Mouse (Mus musculus) CH12.LX (cell line): ENCODE measurements around the gene Pdcl2. TPM values are rescaled to one million over a fixed set of nuclear protein-coding genes. Genes with fewer than 3 reads are reported as not detected.
A peak's percentile ranks its signal among the peaks of the same experiment; 100 is the strongest.

ENCODE experiments used
- DNase-seq: peaks from one replicate; pipeline ENCODE4 v3.0.0-alpha.2; 2013; ENCODE audit errors: extremely low read depth
- H3K27ac ChIP-seq: 2 replicates; pipeline ENCODE4 v1.5.1; 2012; ENCODE audit warnings: low read depth, mild to moderate bottlenecking, control low read depth, moderate library complexity; ENCODE audit not compliant: insufficient read depth
- H3K27me3 ChIP-seq: replicated peaks from 2 replicates; pipeline ENCODE3; 2012; ENCODE audit warnings: inconsistent platforms
- H3K36me3 ChIP-seq, 2 experiments: replicated peaks in 1 of 2; 2 replicates each; pipeline versions ENCODE3 to v1.6.1; 2012; ENCODE audit warnings: inconsistent platforms in 1 of 2, low read length in 1 of 2, mild to moderate bottlenecking in 1 of 2, mixed read lengths in 1 of 2, moderate library complexity in 1 of 2; ENCODE audit not compliant: control insufficient read depth in 1 of 2, insufficient read depth in 1 of 2
- H3K4me1 ChIP-seq, 2 experiments: 2 replicates each; pipeline ENCODE4 v1.6.1; 2012; ENCODE audit warnings: inconsistent platforms in 1 of 2, moderate library complexity in 1 of 2; ENCODE audit not compliant: insufficient read depth in 2 of 2, control insufficient read depth in 1 of 2
- H3K4me2 ChIP-seq: 2 replicates; pipeline ENCODE4 v1.6.1; 2012; ENCODE audit warnings: low read depth, mild to moderate bottlenecking, control low read depth; ENCODE audit not compliant: poor library complexity, insufficient read depth, severe bottlenecking
- H3K4me3 ChIP-seq, 3 experiments: fragments of 150-350 bp in 1 of 3; sonication (generic) in 1 of 3; replicated peaks in 1 of 3; 2 replicates each; pipeline versions ENCODE3 to v1.5.1; 2011 to 2012; ENCODE audit warnings: low read depth in 2 of 3, low read length in 2 of 3, mild to moderate bottlenecking in 2 of 3, moderate library complexity in 2 of 3, control low read depth in 1 of 3, improper control_type of control experiment in 1 of 3, inconsistent platforms in 1 of 3, mixed read lengths in 1 of 3; ENCODE audit not compliant: poor library complexity in 1 of 3
- H3K79me2 ChIP-seq: replicated peaks from 2 replicates; pipeline ENCODE4 v1.6.1; 2012; ENCODE audit warnings: mild to moderate bottlenecking, moderate library complexity; ENCODE audit not compliant: control insufficient read depth, poor library complexity, insufficient read depth, severe bottlenecking; ENCODE audit errors: extremely low read depth
- H3K9ac ChIP-seq: 2 replicates; pipeline ENCODE4 v1.6.1; 2012; ENCODE audit warnings: low read depth, mild to moderate bottlenecking, control low read depth, moderate library complexity; ENCODE audit not compliant: insufficient read depth
- H3K9me3 ChIP-seq: replicated peaks from 2 replicates; pipeline ENCODE3; 2012; ENCODE audit warnings: low read length, inconsistent platforms, mixed read lengths
- BHLHE40 ChIP-seq: IDR thresholded peaks from 2 replicates; pipeline ENCODE4 v1.6.1; 2011; ENCODE audit warnings: mild to moderate bottlenecking, low read depth, low read length, improper control_type of control experiment
- CHD1 ChIP-seq: IDR thresholded peaks from 2 replicates; pipeline ENCODE4 v1.6.1; 2012; ENCODE audit warnings: low read depth, low read length, improper control_type of control experiment, inconsistent platforms
- CTCF ChIP-seq, 2 experiments: IDR thresholded peaks in 1 of 2; conservative IDR thresholded peaks in 1 of 2; 2 replicates each; pipeline ENCODE4 v1.5.1; 2011 to 2012; ENCODE audit warnings: low read depth in 2 of 2, low read length in 2 of 2, improper control_type of control experiment in 1 of 2, inconsistent platforms in 1 of 2, mild to moderate bottlenecking in 1 of 2, moderate library complexity in 1 of 2
- EP300 ChIP-seq: IDR thresholded peaks from 2 replicates; pipeline ENCODE4 v1.6.1; 2011; ENCODE audit warnings: low read length, improper control_type of control experiment
- HCFC1 ChIP-seq: IDR thresholded peaks from 2 replicates; pipeline ENCODE4 v1.6.1; 2012; ENCODE audit warnings: low read depth, mild to moderate bottlenecking, inconsistent platforms, low read length, improper control_type of control experiment
- IRF4 ChIP-seq: IDR thresholded peaks from 2 replicates; pipeline ENCODE4 v1.6.1; 2014; ENCODE audit warnings: low read depth, mild to moderate bottlenecking, inconsistent platforms, low read length, improper control_type of control experiment
- MAFK ChIP-seq: IDR thresholded peaks from 2 replicates; pipeline ENCODE4 v1.6.1; 2011; ENCODE audit warnings: low read length, improper control_type of control experiment; ENCODE audit not compliant: insufficient replicate concordance
- NRF1 ChIP-seq: IDR thresholded peaks from 2 replicates; pipeline ENCODE4 v1.6.1; 2014; ENCODE audit warnings: low read depth, mild to moderate bottlenecking, inconsistent platforms, low read length, improper control_type of control experiment, moderate library complexity
- PAX5 ChIP-seq: IDR thresholded peaks from 2 replicates; pipeline ENCODE4 v1.6.1; 2012; ENCODE audit warnings: low read length, inconsistent platforms, mixed read lengths
- POLR2A ChIP-seq: IDR thresholded peaks from 2 replicates; pipeline ENCODE4 v1.6.1; 2011; ENCODE audit warnings: low read depth, mild to moderate bottlenecking, improper control_type of control experiment, low read length
- RAD21 ChIP-seq: IDR thresholded peaks from 2 replicates; pipeline ENCODE4 v1.6.1; 2011; ENCODE audit warnings: low read depth, mild to moderate bottlenecking, low read length, improper control_type of control experiment, moderate library complexity
- SIN3A ChIP-seq: IDR thresholded peaks from 2 replicates; pipeline ENCODE4 v1.6.1; 2012; ENCODE audit warnings: low read length, improper control_type of control experiment, inconsistent platforms
- SMC3 ChIP-seq: IDR thresholded peaks from 2 replicates; pipeline ENCODE4 v1.6.1; 2011; ENCODE audit warnings: low read depth, low read length, improper control_type of control experiment
- TCF12 ChIP-seq: IDR thresholded peaks from 2 replicates; pipeline ENCODE4 v1.6.1; 2014; ENCODE audit warnings: low read depth, mild to moderate bottlenecking, inconsistent platforms, low read length, improper control_type of control experiment
- UBTF ChIP-seq: IDR thresholded peaks from 2 replicates; pipeline ENCODE4 v1.6.1; 2012; ENCODE audit warnings: low read depth, mild to moderate bottlenecking, inconsistent platforms, low read length, improper control_type of control experiment, moderate library complexity
- USF1 ChIP-seq: IDR thresholded peaks from 2 replicates; pipeline ENCODE4 v1.6.1; 2014; ENCODE audit warnings: low read depth, mild to moderate bottlenecking, inconsistent platforms, low read length, improper control_type of control experiment
- ZC3H11A ChIP-seq: IDR thresholded peaks from 2 replicates; pipeline ENCODE4 v1.6.1; 2012; ENCODE audit warnings: low read depth, mild to moderate bottlenecking, inconsistent platforms, low read length, improper control_type of control experiment
- dilution Hi-C: fragments of 300-500 bp; cut with MboI; formaldehyde crosslinking; loops from 2 replicates; pipeline ENCODE4 v1.14.3; 2020; ENCODE audit warnings: low sequenced_read_pairs; ENCODE audit not compliant: extremely low pct_unique_long_range_greater_than_20kb, extremely low pct_ligation_motif_present
- in situ Hi-C: fragments of 300-500 bp; cut with MboI; formaldehyde crosslinking; loops from 3 replicates; pipeline ENCODE4 v1.14.3; 2019; ENCODE audit warnings: low sequenced_read_pairs, low pct_ligation_motif_present, low pct_unique_long_range_greater_than_20kb, mixed read lengths
- polyA plus RNA-seq: library from polyadenylated mRNA; unstranded; fragments of >175 nt; gene quantifications from 2 replicates; pipeline ENCODE4 v1.2.1, GENCODE M21; 2012; ENCODE audit warnings: low read depth; ENCODE audit not compliant: insufficient read length
- total RNA-seq, 2 experiments: library from RNA; depleted of rRNA; stranded (reverse); fragments of 300-350 nt in 1 of 2; fragments of >200 nt in 1 of 2; gene quantifications; 2 replicates each; pipeline ENCODE4 v1.2.3; 2012 to 2014

Gene Pdcl2
- total RNA-seq (2012; rRNA removed) (not detected in 2 replicates), total RNA-seq (2014; rRNA removed) (not detected in 2 replicates), polyA plus RNA-seq (not detected in 2 replicates)

GRCm38 (mm10) chr5:76330953-76331352 lies at the start of gene Pdcl2:
Pdcl2 (minus strand) TSS chr5:76331156.
- in situ Hi-C loops (no loop called here), dilution Hi-C loops (no loop called here)
- Histone ChIP-seq H3K4me2 (no peak within 1 kb of the TSS), H3K9me3 (no peaks in the 10 kb centered on the region), H3K9ac (no peak within 1 kb of the TSS), H3K4me1 (no peaks in the 10 kb centered on the region), H3K27me3 (no peaks in the 10 kb centered on the region), H3K4me3 (no peak within 1 kb of the TSS), H3K36me3 (no peaks in the 10 kb centered on the region), H3K79me2 (no peaks in the 10 kb centered on the region), H3K27ac (no peak within 1 kb of the TSS)
- TF ChIP-seq CTCF (conservative IDR thresholded peaks at IDR 0.05 in 1 of 2, IDR thresholded peaks at IDR 0.05 in 1 of 2; ENCODE audit: low read depth in 2 of 2, low read length in 2 of 2) (no peak), UBTF (no peak), TCF12 (no peak)
- DNase-seq, result no peak

- Histone ChIP-seq H3K4me3 (no peak overlapping the region), H3K79me2 (no peaks in the 10 kb centered on the region), H3K4me1 (no peaks in the 10 kb centered on the region), H3K9ac (no peak overlapping the region), H3K27ac (no peak overlapping the region), H3K36me3 (no peaks in the 10 kb centered on the region), H3K4me2 (no peak overlapping the region), H3K9me3 (no peaks in the 10 kb centered on the region), H3K27me3 (no peaks in the 10 kb centered on the region)
- dilution Hi-C loops, result no loop called here
- in situ Hi-C loops, result no loop called here
- DNase-seq, result no peak
- TF ChIP-seq NRF1 (no peak), SMC3 (no peak), RAD21 (no peak), PAX5 (no peak), BHLHE40 (no peak), ZC3H11A (no peak), CHD1 (no peak), USF1 (no peak), MAFK (no peak), IRF4 (no peak), SIN3A (no peak)
Observed at GRCm38 (mm10) chr5:76379216-76379615, 48.3 kb upstream of the Pdcl2 start.

DNA sequence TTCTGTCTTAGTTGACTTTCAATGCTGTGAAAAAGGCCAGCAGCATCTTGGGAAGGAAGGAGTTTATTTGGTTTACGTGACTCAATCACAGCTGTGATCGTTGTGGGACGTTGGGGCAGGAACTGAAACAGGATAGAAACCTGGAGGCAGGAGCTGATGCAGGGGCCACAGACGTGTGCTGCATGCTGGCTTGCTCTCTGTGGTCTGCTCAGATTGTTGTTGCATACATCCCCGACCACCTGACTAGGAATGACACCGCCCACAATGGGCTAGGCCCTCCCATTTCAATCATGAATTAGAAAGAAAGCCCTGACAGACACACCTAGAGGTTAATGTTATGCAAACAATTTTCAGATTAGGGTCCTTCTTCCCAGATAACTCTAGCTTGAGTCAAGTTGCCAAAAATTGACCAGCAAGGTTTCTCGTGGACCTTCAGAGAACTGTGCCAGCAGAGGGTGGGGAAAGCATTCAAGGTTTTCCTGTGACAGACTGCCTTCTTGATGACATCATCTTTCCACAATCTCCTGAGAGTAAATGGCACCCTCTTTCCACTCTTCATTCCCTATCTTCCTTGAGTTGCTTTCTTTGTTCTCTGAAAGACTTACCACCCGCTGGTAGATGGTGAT lies 38.4 kb upstream of the Pdcl2 start:
- no peaks in the 10 kb centered on the region for H3K27me3 ChIP-seq
- no peaks in the 10 kb centered on the region for H3K79me2 ChIP-seq
- TF ChIP-seq HCFC1 (no peak), POLR2A (no peak), BHLHE40 (peak; percentile 59; the same call in 1 of the 2 replicates), EP300 (peak; percentile 24; the same call in 1 of the 2 replicates)
- H3K36me3 ChIP-seq, result no peaks in the 10 kb centered on the region
- H3K27ac ChIP-seq, result no peak overlapping the region
- H3K4me1 ChIP-seq, result peaks cover 3 to 8% of the 10 kb centered on the region in 2 experiments; a peak in 2 of 4 replicates
- no peaks in the 10 kb centered on the region for H3K9me3 ChIP-seq
- dilution Hi-C loops (no loop called here), in situ Hi-C loops (no loop called here)
- peak; percentile 16 for DNase-seq
- H3K4me2 ChIP-seq, result no peak overlapping the region
- no peak overlapping the region for H3K4me3 ChIP-seq
- no peak overlapping the region for H3K9ac ChIP-seq
